Mouse (Mus musculus) kidney, adult 2 months (tissue): Measurements from ENCODE around the gene Ptprm. TPM values are rescaled to one million over a fixed set of nuclear protein-coding genes. Genes with fewer than 3 reads are reported as not detected.
A peak's percentile ranks its signal among the peaks of the same experiment; 100 is the strongest.

Experiments used
- DNase-seq: peaks from one replicate; pipeline ENCODE4 v3.0.0; 2021
- H3K27ac ChIP-seq: fragments of 200-500 bp; 2 replicates; pipeline ENCODE4 v1.5.1; 2012; ENCODE audit warnings: low read depth, low read length, control low read depth, inconsistent platforms; ENCODE audit not compliant: insufficient read depth
- H3K27me3 ChIP-seq: fragments of 200-500 bp; replicated peaks from 2 replicates; pipeline ENCODE4 v1.6.1; 2012; ENCODE audit warnings: mild to moderate bottlenecking, moderate library complexity, low read length, inconsistent platforms; ENCODE audit not compliant: control insufficient read depth, insufficient read depth
- H3K36me3 ChIP-seq: fragments of 200-500 bp; 2 replicates; pipeline ENCODE4 v1.6.1; 2012; ENCODE audit warnings: mild to moderate bottlenecking, moderate library complexity, low read length, inconsistent platforms; ENCODE audit not compliant: control insufficient read depth, insufficient read depth
- H3K4me1 ChIP-seq: fragments of 200-500 bp; 2 replicates; pipeline ENCODE4 v1.6.1; 2011; ENCODE audit warnings: low read length; ENCODE audit not compliant: control insufficient read depth, insufficient read depth
- H3K4me3 ChIP-seq: fragments of 200-500 bp; 2 replicates; pipeline ENCODE4 v1.5.1; 2011; ENCODE audit warnings: mild to moderate bottlenecking, low read depth, low read length, control low read depth; ENCODE audit not compliant: insufficient read depth
- CTCF ChIP-seq: fragments of 200-500 bp; conservative IDR thresholded peaks from 2 replicates; pipeline ENCODE4 v1.5.1; 2011; ENCODE audit warnings: low read depth, mild to moderate bottlenecking, control low read depth, low read length, moderate library complexity, mixed read lengths; ENCODE audit not compliant: insufficient read depth, insufficient read length
- POLR2A ChIP-seq: fragments of 200-500 bp; IDR thresholded peaks from one replicate; pipeline ENCODE4 v1.6.1; 2011; ENCODE audit warnings: low read depth, low read length, control low read depth
- WGBS: fragments of 180-500 bp; shearing (Covaris S2); methylation state at CpG from one replicate; pipeline ENCODE4 v1.1.7; 2018; 5-methylcytosine and 5-hydroxymethylcytosine counted together
- polyA plus RNA-seq: library from polyadenylated mRNA; depleted of rRNA; stranded (reverse); fragments of >200 nt; gene quantifications from 2 replicates; pipeline ENCODE4 v1.2.3, GENCODE M21; 2012

Ptprm gene
- polyA plus RNA-seq, 1 experiment, result 9.6 TPM

DNA sequence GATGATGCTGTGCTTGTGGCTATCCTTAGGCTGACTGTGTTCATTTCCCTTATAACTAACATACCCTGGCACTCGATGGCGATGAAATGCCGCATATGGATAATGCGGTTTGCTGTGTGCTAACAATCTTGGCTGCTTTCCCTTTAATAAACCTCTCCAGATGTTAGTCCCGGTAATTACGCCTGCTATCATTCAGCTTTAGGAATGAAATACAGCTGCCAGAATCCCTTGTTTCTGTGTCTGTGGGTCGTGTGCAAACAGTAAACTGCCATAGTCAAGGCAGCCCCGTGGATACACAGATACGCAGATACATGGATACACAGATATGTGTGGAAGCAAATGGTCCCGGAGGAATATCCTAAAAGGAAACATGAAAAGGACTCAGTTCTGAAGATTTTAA, 116.8 kb downstream of the Ptprm start:
- no peak for DNase-seq
- Histone ChIP-seq H3K27me3 (no peaks in the 10 kb centered on the region), H3K4me1 (0 out of 2 replicates have a peak, but pooled peaks cover 3% of the 10 kb centered on the region), H3K4me3 (no peak overlapping the region), H3K27ac (no peak overlapping the region), H3K36me3 (no peaks in the 10 kb centered on the region)
- WGBS, result 92% methylated on average over 10 of the region's 10 CpGs
- no peak for TF ChIP-seq CTCF

DNA sequence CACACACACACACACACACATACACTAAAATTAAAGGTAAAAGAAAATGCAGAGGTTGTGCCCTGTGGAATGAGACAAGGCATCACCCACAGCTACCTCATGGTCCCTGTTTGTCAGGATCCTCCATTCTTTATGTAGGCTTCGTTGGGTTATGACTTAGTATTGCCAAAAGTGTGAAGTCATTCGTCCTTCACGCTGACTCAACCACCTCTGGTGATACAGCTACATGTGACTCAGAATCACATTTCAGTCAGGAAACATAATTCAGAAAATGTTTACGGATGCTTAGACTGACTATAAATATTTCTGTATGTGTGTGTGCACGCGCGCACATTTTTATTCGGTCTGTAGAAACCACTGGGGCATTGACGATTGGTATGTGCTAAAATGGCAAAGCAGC, 121.2 kb downstream of the Ptprm start:
- Histone ChIP-seq H3K27me3 (no peaks in the 10 kb centered on the region), H3K4me1 (0 out of 2 replicates have a peak, but pooled peaks cover 3% of the 10 kb centered on the region), H3K36me3 (no peaks in the 10 kb centered on the region), H3K27ac (no peak overlapping the region), H3K4me3 (no peak overlapping the region)
- WGBS, result 67% methylated on average over 9 of the region's 9 CpGs
- peak; percentile 8 for DNase-seq
- TF ChIP-seq CTCF (no peak), POLR2A (no peak)

DNA sequence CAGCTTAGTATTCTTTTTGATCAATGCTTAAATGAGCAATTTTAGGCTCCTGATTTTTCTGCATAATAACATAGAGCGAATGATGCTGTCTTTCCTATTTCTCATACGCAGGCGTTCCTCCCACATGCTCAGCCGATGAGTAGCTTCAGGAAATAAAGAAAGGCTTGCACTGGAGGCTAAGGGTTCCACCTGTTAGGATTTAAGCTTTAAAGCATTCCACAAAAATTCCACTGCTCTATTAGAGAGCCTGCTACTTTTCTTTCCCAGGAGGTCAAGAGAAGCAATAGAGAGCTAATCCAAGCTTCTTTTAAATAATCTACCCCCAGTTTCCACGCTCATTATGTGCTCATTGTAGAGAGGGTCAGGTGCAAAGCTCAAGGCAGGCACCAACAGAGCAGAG, 127.3 kb downstream of the Ptprm start:
- no peak for DNase-seq
- no peak for TF ChIP-seq CTCF
- no peak for TF ChIP-seq POLR2A
- Histone ChIP-seq H3K36me3 (no peaks in the 10 kb centered on the region), H3K4me3 (no peak overlapping the region), H3K4me1 (no peaks in the 10 kb centered on the region), H3K27ac (no peak overlapping the region), H3K27me3 (no peaks in the 10 kb centered on the region)
- WGBS, result 59% methylated on average over 5 of the region's 5 CpGs

GRCm38 (mm10) chr17:67215326-67215725, 138.9 kb downstream of the Ptprm start:
- H3K36me3 ChIP-seq, result no peaks in the 10 kb centered on the region
- no peaks in the 10 kb centered on the region for H3K4me1 ChIP-seq
- no peaks in the 10 kb centered on the region for H3K27me3 ChIP-seq
- no peak for DNase-seq
- TF ChIP-seq CTCF, result no peak
- TF ChIP-seq POLR2A, result no peak
- 96% methylated on average over 1 of the region's 1 CpGs for WGBS
- no peak overlapping the region for H3K4me3 ChIP-seq
- H3K27ac ChIP-seq, result no peak overlapping the region

DNA sequence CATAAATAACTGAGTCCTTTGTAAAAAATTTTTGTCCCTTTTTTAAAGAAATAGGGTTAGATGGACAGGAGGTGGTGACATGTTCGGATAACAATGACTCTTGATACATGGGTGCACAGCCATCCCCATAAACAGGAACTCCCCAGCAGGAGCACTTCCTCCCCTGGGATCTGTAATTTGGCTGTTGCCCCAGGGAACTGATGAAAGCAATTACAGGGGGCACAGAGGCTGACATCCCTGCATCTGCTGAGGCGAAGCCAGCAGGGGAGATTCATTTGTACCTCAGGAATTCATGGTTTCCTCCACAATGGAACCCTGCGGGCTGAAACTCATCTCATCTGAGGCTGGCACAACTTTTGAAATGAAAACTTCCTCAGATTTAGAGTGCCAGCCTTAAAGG, 140.5 kb downstream of the Ptprm start:
- DNase-seq, result peak; percentile 75
- 30% methylated on average over 3 of the region's 3 CpGs for WGBS
- no peaks in the 10 kb centered on the region for H3K27me3 ChIP-seq
- H3K27ac ChIP-seq, result peak overlapping the region; percentile 12; the same call in 1 of the 2 replicates
- no peaks in the 10 kb centered on the region for H3K4me1 ChIP-seq
- H3K36me3 ChIP-seq, result no peaks in the 10 kb centered on the region
- TF ChIP-seq POLR2A (no peak), CTCF (no peak)
- no peak overlapping the region for H3K4me3 ChIP-seq

DNA sequence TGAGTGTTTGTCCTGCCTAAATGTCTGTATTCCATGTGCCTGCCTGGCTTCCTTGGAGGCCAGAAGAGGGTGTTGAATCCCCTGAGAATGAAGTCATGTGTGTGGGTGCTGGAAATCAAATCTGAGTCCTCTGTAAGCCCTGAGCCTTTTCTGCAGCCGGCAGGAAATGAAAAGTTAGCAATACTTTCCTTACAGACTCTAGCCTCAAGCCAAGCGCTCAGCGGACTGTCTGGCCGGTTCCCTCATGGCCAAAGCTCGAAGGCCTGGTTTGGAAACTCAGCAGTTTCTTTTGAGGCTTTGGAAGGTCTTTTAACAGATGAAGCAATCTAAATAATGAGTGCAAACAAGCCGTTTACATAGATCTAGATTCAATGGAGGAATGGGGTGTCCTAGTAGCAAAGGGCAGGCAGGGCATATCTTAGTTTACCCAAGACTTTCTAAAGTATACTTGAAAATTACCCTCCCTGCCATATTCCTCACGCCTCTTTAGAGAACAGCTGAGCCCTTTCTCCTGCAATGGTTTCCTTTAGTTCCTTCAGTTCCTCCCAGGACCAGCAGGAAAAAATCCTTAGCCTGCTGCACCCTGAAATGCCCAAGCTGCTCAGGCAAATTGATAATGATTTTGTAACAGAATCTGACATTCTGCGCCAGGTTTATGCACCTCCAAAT, 144.4 kb downstream of the Ptprm start:
- TF ChIP-seq CTCF (no peak), POLR2A (no peak)
- H3K36me3 ChIP-seq, result no peaks in the 10 kb centered on the region
- H3K4me3 ChIP-seq, result no peak overlapping the region
- no peak overlapping the region for H3K27ac ChIP-seq
- H3K4me1 ChIP-seq, result no peaks in the 10 kb centered on the region
- no peaks in the 10 kb centered on the region for H3K27me3 ChIP-seq
- 71% methylated on average over 8 of the region's 8 CpGs for WGBS
- no peak for DNase-seq

DNA sequence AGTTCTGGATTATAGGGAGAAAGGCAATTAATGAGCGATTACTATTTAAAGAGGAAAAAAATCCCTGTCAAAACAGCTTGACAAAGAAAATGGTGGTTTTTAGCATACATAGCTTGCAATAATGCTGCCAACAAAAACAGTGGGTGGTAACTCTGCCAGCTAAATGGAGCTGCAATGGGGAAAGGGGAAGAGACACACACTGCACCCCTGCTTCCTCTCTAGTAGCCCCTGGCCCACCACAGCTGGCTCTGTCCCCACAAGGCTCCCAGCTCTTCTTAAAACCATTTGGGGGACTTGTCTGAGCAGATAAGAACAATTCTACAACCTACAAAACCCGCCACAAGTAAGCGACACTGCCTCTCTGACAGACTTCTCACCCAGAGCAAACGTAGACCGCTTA, 145.7 kb downstream of the Ptprm start:
- WGBS, result 92% methylated on average over 5 of the region's 5 CpGs
- TF ChIP-seq CTCF (no peak), POLR2A (no peak)
- no peak overlapping the region for H3K4me3 ChIP-seq
- H3K27me3 ChIP-seq, result no peaks in the 10 kb centered on the region
- no peaks in the 10 kb centered on the region for H3K36me3 ChIP-seq
- no peak overlapping the region for H3K27ac ChIP-seq
- DNase-seq, result no peak
- no peaks in the 10 kb centered on the region for H3K4me1 ChIP-seq
